Mouse (Mus musculus) G1E (cell line): ENCODE measurements around the gene Znrf4.

Experiments
- CTCF ChIP-seq: IDR thresholded peaks from 2 replicates; pipeline ENCODE4 v1.5.1; 2012; ENCODE audit warnings: low read depth, low read length, inconsistent platforms, mixed read lengths
- GATA1 ChIP-seq: IDR thresholded peaks from 2 replicates; pipeline ENCODE4 v1.6.1; 2012; ENCODE audit warnings: borderline replicate concordance, low read length, inconsistent platforms, mixed read lengths
- GATA2 ChIP-seq: IDR thresholded peaks from 2 replicates; pipeline ENCODE4 v1.6.1; 2012; ENCODE audit warnings: low read depth, low read length, inconsistent platforms, borderline replicate concordance
- POLR2AphosphoS5 ChIP-seq: IDR thresholded peaks from 2 replicates; pipeline ENCODE4 v1.6.1; 2012; ENCODE audit warnings: low read depth, low read length, inconsistent platforms; ENCODE audit not compliant: insufficient replicate concordance
- TAL1 ChIP-seq: conservative IDR thresholded peaks from 2 replicates; pipeline ENCODE4 v1.6.1; 2012; ENCODE audit warnings: low read depth, low read length, inconsistent platforms, mixed read lengths

DNA sequence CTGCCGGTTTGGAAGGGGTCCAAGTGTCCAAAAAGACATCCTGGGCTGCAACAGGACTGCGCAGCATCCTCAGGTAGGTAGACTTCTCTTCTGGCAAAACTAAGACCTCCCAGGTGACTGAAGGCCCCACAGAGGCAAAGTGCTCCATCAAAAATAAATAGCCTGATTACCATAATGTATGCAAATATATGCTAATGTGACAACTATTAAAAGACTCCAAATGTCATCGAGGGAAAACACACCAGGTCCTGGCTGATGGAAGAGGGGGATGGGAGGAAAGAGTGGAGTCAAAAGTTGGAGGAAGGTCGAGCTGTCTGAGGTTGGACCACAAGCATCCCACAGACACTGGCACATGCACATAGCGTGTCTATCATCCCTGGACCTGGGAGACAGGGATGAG, 13.0 kb downstream of the Znrf4 start:
- TF ChIP-seq CTCF (no peak), GATA1 (no peak), TAL1 (no peak), POLR2AphosphoS5 (no peak), GATA2 (no peak)
